Mouse (Mus musculus) hindbrain, embryonic 11.5 days (tissue): Measurements from ENCODE around the gene C3. TPM values are rescaled to one million over a fixed set of nuclear protein-coding genes. Genes with fewer than 3 reads are reported as not detected.

Source experiments
- ATAC-seq: fragments of 200-750 bp; cut with Nextera tagmentation; 2 replicates; pipeline ENCODE4 v1.8.0; 2017; ENCODE audit warnings: mild to moderate bottlenecking, moderate TSS enrichment, moderate library complexity; ENCODE audit not compliant: low FRiP score
- DNase-seq: peaks from one replicate; pipeline ENCODE4 v3.0.0-alpha.2; 2015; ENCODE audit warnings: low spot score
- H3K27ac ChIP-seq: fragments of 300-500 bp; sonication (generic); 2 replicates; pipeline ENCODE4 v1.5.1; 2014; ENCODE audit warnings: mild to moderate bottlenecking, low read depth, low read length
- H3K27me3 ChIP-seq: fragments of 300-500 bp; sonication (generic); 2 replicates; pipeline ENCODE4 v1.6.1; 2014; ENCODE audit warnings: mild to moderate bottlenecking, low read length, moderate library complexity, mixed read lengths; ENCODE audit not compliant: control insufficient read depth, insufficient read depth
- H3K36me3 ChIP-seq: fragments of 300-500 bp; sonication (generic); 2 replicates; pipeline ENCODE4 v1.6.1; 2014; ENCODE audit warnings: mild to moderate bottlenecking, low read length, moderate library complexity, mixed read lengths; ENCODE audit not compliant: control insufficient read depth, insufficient read depth
- H3K4me1 ChIP-seq: fragments of 300-500 bp; sonication (generic); replicated peaks from 2 replicates; pipeline ENCODE4 v1.6.1; 2014; ENCODE audit warnings: low read length, mixed read lengths; ENCODE audit not compliant: control insufficient read depth, insufficient read depth
- H3K4me2 ChIP-seq: fragments of 300-500 bp; sonication (generic); replicated peaks from 2 replicates; pipeline ENCODE4 v1.6.1; 2014; ENCODE audit warnings: mild to moderate bottlenecking, low read depth, low read length
- H3K4me3 ChIP-seq: fragments of 300-500 bp; sonication (generic); 2 replicates; pipeline ENCODE4 v1.5.1; 2014; ENCODE audit warnings: low read depth, low read length
- H3K9ac ChIP-seq: fragments of 300-500 bp; sonication (generic); 2 replicates; pipeline ENCODE4 v1.6.1; 2014; ENCODE audit warnings: low read depth, low read length
- H3K9me3 ChIP-seq: fragments of 300-500 bp; sonication (generic); 2 replicates; pipeline ENCODE4 v1.6.1; 2016; ENCODE audit warnings: low read length; ENCODE audit not compliant: control insufficient read depth
- WGBS: fragments of 180-500 bp; shearing (Covaris S2); extraction: QIAGEN DNeasy Blood & Tissue Kit; methylation state at CpG from one replicate; pipeline ENCODE4 v1.1.7; 2014; 5-methylcytosine and 5-hydroxymethylcytosine counted together
- polyA plus RNA-seq: library from polyadenylated mRNA; unstranded; fragments of >200 nt; fragmentation: Nextera tagmentation; extraction: Ambion mirVana; gene quantifications from 2 replicates; pipeline ENCODE4 v1.2.1, GENCODE M21; 2014

Gene C3
- polyA plus RNA-seq = 0.36 and 0.82 TPM in 2 replicates

DNA sequence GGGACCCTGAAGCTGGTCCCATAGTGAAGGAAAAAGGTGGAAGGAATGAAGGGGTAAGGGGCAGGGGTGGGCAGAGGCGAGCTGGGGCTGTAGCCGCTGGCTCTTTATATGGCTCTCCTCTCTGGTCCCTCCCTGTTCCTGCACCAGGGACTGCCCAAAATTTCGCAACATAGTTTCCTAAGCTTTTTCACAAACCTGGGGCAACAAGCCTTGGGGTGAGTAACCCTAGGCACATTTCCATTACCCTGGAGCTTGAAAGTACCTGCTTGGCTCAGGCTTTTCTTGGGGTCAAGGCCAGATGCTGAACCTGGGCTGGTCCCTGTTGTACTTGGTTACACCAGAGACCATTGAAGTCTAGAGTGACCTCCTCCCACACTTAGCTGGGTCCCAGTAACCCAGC, at the start of gene C3:
C3 (minus strand) TSS at position 123 of the 400 bp plus-strand sequence.
- Histone ChIP-seq H3K9me3 (no peaks in the 10 kb centered on the region), H3K27ac (no peak within 1 kb of the TSS), H3K4me2 (no peak within 1 kb of the TSS), H3K4me3 (no peak within 1 kb of the TSS), H3K27me3 (no peaks in the 10 kb centered on the region), H3K36me3 (no peaks in the 10 kb centered on the region), H3K4me1 (no peaks in the 10 kb centered on the region), H3K9ac (no peak within 1 kb of the TSS)
- 70% methylated on average over 3 of the region's 3 CpGs for WGBS
- DNase-seq = no peak
- ATAC-seq = no peak

DNA sequence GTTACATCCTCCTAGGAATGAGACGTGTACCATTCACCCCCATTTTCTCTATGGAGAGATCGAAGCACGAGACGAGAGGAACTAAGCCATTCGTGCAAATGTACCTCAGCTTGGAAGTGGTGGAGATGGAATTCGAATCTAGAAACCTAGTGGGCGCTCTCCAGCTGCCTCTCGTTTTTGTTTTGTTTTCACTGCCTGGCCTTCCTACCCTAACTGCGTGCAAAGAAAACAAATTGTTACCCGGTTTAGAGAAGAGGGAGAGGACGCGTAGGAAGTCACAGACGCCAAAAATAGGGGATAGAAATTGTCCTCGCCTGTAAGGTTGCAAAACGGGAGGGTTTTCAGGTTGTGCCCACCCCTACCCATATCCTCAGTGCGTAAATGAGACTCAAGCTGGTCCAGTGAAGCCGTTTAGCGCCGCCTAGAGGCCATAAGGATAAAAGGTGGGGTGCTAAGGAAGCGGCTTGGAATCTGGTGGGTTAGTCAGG, 48.7 kb upstream of the C3 start:
- peak overlapping the region; percentile 59 for H3K4me2 ChIP-seq
- peak overlapping the region; percentile 39 for H3K4me3 ChIP-seq
- peak overlapping the region; percentile 24; the same call in 1 of the 2 replicates for H3K9ac ChIP-seq
- H3K4me1 ChIP-seq = peaks cover 4% of the 10 kb centered on the region; the same call in 1 of the 2 replicates
- H3K9me3 ChIP-seq = no peaks in the 10 kb centered on the region
- 1% methylated on average over 20 of the region's 20 CpGs for WGBS
- no peak overlapping the region for H3K27ac ChIP-seq
- ATAC-seq (peak; percentile 79), DNase-seq (peak; percentile 87)
- no peaks in the 10 kb centered on the region for H3K36me3 ChIP-seq
- peaks cover 31% of the 10 kb centered on the region for H3K27me3 ChIP-seq

DNA sequence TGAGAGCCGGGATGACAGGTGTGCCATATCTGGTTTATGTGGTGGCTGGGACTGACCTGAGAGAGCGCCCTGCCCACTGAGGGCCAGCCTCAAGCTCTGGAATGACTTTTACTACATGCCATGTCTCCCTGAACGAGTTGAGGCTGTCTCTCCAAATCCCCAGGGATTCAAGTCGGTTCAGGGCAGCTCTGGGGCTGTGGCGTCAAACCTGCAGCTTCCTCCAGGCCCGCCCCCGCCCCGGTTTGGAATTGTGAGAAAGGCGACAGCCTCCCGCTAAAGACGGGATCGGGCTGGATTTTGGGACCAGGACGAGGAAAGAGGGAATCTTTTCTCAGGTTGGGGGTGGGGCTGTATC, 48.0 kb upstream of the C3 start:
- Histone ChIP-seq H3K27me3 (peaks cover 31% of the 10 kb centered on the region), H3K27ac (no peak overlapping the region), H3K36me3 (no peaks in the 10 kb centered on the region), H3K4me1 (peaks cover 4% of the 10 kb centered on the region; the same call in 1 of the 2 replicates), H3K9ac (no peak overlapping the region), H3K4me2 (peak overlapping the region; percentile 59), H3K9me3 (no peaks in the 10 kb centered on the region), H3K4me3 (peak overlapping the region; percentile 39)
- DNase-seq (peak; percentile 41), ATAC-seq (peak; percentile 28; the same call in 1 of the 2 replicates)
- WGBS = 5% methylated on average over 13 of the region's 13 CpGs

DNA sequence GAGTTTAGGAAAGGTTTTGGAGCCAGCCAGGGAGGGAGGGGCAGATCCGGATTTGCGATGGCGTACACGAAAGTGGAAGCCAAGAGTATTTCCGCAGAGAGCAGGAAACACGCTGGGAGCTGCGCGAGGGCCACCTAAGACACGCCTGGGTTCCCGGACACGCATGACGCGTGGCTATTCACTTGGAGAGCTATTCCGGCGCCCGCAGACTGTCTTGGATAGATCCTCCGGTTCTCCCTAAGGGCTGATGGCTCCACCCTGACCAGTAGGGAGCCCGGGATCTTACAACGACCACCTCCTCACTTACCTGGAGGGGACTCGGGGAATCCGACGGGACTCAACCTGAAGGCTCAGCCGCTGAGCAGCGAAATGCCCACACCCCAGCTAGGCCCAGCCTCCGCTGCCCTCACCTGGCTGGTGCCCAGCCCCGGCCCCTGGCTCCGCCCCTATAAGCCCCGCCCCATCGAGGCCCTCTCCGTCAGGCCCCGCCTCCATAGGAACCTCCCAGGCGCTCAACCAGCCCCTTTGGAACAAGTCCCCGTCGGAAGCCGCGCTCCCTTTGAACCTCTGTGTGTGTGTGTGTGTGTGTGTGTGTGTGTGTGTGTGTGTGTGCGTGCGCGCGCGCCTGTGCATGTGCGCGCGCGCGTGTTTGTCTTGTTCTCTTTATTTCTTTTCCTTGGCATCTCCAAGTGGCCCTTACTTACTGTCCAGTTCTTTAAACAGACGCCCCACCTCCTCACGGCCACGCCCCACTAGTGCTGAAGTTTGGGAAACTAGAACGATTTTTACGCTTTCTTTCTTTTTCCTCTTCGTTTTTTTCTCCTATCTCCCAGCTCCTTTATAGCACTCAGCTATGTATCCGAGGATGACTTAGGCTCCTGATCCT, 47.4 kb upstream of the C3 start:
- under 1% methylated on average over 47 of the region's 53 CpGs for WGBS
- H3K27ac ChIP-seq = no peak overlapping the region

DNA sequence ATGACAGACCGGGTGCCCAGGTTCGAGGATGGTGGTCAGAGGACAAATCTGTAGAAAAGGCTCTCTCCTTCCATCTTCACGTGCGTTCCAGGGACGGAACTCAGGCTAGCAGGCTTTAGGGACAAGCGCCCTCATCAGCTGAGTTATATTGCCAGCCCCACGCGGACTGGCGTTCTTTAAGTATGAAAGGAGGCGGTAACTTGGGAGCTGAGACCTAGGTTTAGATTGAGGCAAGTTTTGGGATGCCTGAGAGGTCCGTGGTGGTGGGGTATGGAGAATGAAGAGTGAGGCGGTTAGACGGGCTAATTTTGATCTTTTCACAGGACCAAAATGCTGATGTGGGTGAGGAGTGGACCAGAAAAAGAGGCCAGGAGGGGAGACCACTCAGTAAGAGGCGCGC, 46.8 kb upstream of the C3 start:
- H3K27ac ChIP-seq = no peak overlapping the region
- ATAC-seq (no peak), DNase-seq (peak; percentile 38)
- H3K27me3 ChIP-seq = peaks cover 31% of the 10 kb centered on the region
- no peak overlapping the region for H3K9ac ChIP-seq
- no peaks in the 10 kb centered on the region for H3K9me3 ChIP-seq
- peak overlapping the region; percentile 39 for H3K4me3 ChIP-seq
- H3K36me3 ChIP-seq = no peaks in the 10 kb centered on the region
- WGBS = 6% methylated on average over 15 of the region's 15 CpGs
- H3K4me1 ChIP-seq = peaks cover 4% of the 10 kb centered on the region; the same call in 1 of the 2 replicates
- peak overlapping the region; percentile 59 for H3K4me2 ChIP-seq

More for the DNA sequence above, 47.4 kb upstream of the C3 start:
- Histone ChIP-seq H3K9me3 (no peaks in the 10 kb centered on the region), H3K4me1 (peaks cover 4% of the 10 kb centered on the region; the same call in 1 of the 2 replicates), H3K4me3 (peak overlapping the region; percentile 39), H3K9ac (no peak overlapping the region), H3K36me3 (no peaks in the 10 kb centered on the region), H3K27me3 (peaks cover 31% of the 10 kb centered on the region), H3K4me2 (peak overlapping the region; percentile 59)
- ATAC-seq = peak; percentile 63
- DNase-seq = peak; percentile 71

DNA sequence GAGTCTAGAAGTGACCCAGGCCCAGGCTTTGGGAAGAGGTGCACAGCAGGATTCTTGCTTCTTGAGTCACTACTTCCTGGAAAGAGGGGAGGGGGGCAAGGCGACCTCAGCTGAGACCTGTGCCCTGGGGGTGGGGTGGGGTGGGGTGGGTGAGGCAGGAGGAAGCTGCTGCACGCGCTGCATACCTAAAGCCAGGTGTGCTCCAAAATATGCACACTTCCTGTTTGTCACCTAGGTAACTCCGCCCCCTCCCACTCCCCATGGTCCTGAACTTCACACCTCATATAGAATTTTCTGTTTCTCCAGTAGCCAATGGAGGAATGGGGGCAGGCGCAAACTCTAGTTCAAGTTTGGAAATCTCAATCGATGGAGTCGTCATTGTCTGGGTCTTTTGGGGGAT, 45.9 kb upstream of the C3 start:
- H3K4me2 ChIP-seq = no peak overlapping the region
- H3K36me3 ChIP-seq = no peaks in the 10 kb centered on the region
- H3K9me3 ChIP-seq = no peaks in the 10 kb centered on the region
- H3K4me1 ChIP-seq = peaks cover 4% of the 10 kb centered on the region; the same call in 1 of the 2 replicates
- ATAC-seq (no peak), DNase-seq (no peak)
- WGBS = 41% methylated on average over 7 of the region's 7 CpGs
- peaks cover 31% of the 10 kb centered on the region for H3K27me3 ChIP-seq
- no peak overlapping the region for H3K4me3 ChIP-seq
- no peak overlapping the region for H3K27ac ChIP-seq
- H3K9ac ChIP-seq = no peak overlapping the region

DNA sequence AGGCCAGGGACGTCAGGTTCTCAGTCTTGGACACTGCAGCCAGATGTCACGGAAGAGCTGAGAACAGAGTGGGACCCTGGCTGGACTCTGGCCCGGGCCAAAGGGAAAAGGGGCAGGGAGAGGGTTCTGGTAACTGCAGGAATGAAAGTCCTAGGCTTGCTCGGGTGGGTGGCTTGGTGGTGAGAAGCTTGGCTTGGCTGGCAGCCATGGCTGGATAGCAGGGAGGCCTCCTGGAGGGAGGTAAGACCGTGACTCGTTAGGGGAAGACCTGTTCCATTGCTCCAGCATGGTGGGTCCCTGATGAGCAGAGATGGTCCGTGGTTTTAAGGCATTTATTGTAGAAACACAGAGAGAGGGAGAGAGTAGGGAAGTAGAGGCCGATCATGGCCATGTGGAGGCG, 43.4 kb upstream of the C3 start:
- no peak overlapping the region for H3K4me2 ChIP-seq
- no peak overlapping the region for H3K27ac ChIP-seq
- H3K9ac ChIP-seq = no peak overlapping the region
- H3K27me3 ChIP-seq = peaks cover 29% of the 10 kb centered on the region
- peaks cover 2% of the 10 kb centered on the region; the same call in 1 of the 2 replicates for H3K4me1 ChIP-seq
- no peak for DNase-seq
- ATAC-seq = no peak
- no peak overlapping the region for H3K4me3 ChIP-seq
- 80% methylated on average over 9 of the region's 9 CpGs for WGBS
- H3K36me3 ChIP-seq = no peaks in the 10 kb centered on the region
- no peaks in the 10 kb centered on the region for H3K9me3 ChIP-seq

DNA sequence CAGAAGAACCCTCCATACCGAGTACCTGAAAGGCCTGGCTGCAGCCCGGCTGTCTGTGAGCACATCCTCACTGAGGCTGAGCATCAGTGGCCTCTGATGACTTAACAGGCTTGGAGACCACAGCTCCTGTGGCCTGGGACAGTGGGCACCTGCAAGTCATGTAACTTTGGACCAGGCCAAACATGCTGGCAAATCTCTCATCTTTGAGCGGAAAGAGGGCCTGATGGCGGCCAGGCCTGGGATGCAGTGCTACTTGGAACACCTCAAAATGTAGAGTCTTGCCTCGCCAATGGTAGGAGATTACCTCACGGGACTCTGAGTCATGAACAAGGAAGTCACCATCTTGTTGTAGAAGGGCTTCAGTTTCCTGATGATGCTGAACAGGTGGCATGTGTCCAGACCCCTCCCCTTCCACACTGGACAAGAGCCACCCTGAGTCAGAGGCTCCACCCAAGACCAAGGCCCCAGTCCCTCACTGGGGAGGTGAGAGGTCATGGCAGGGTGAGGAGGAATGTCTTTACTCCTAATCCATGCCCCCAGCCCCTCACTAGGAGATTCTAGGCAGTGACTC, 39.7 kb upstream of the C3 start:
- 88% methylated on average over 6 of the region's 6 CpGs for WGBS
- Histone ChIP-seq H3K4me1 (no peaks in the 10 kb centered on the region), H3K27ac (no peak overlapping the region), H3K9ac (no peak overlapping the region), H3K4me2 (no peak overlapping the region), H3K27me3 (no peaks in the 10 kb centered on the region), H3K36me3 (0 out of 2 replicates have a peak, but pooled peaks cover 2% of the 10 kb centered on the region), H3K4me3 (no peak overlapping the region), H3K9me3 (no peaks in the 10 kb centered on the region)
- ATAC-seq = no peak
- no peak for DNase-seq
